Mouse (Mus musculus): ENCODE results near the gene Pam16. TPM values are rescaled to one million over a fixed set of nuclear protein-coding genes. Genes with fewer than 3 reads are reported as not detected.
A peak's percentile ranks its signal among the peaks of the same experiment; 100 is the strongest.
"Not testable (repeated sequence)": the region's sequence is repeated elsewhere in the genome, so short reads cannot be mapped to it uniquely, and the experiment has no call there.

Gene Pam16
- polyA plus RNA-seq, 1 experiment from 2014 or later = 94.8 TPM

- peaks cover 75% of the 10 kb centered on the region for H3K4me1 ChIP-seq
Observed at GRCm38 (mm10) chr16:4594814-4595526, 29.8 kb downstream of the Pam16 start.

GRCm38 (mm10) chr16:4593971-4594813 lies 30.6 kb downstream of the Pam16 start, which contains the start of gene Glis2:
TSS of gene Glis2 (plus strand) at chr16:4594713.
- Histone ChIP-seq H3K9me3 (replicated peaks) (no peaks in the 10 kb centered on the region), H3K4me1 (peaks cover 67% of the 10 kb centered on the region)
- under 1% methylated on average over 41 of the region's 74 CpGs for WGBS

More at GRCm38 (mm10) chr16:4594814-4595526, 29.8 kb downstream of the Pam16 start:
- no peak for DNase-seq (ENCODE audit: low spot score)
- under 1% methylated on average over 44 of the region's 52 CpGs for WGBS
- Histone ChIP-seq H3K27ac (replicated peaks) (peak overlapping the region; percentile 99), H3K4me3 (peak overlapping the region; percentile 77), H3K9me3 (replicated peaks) (no peaks in the 10 kb centered on the region), H3K36me3 (peaks cover 22% of the 10 kb centered on the region), H3K27me3 (ENCODE audit: low read depth, poor library complexity, severe bottlenecking) (no peaks in the 10 kb centered on the region)

GRCm38 (mm10) chr16:4592909-4593875 lies 31.6 kb downstream of the Pam16 start:
- H3K27me3 ChIP-seq (ENCODE audit: low read depth, poor library complexity, severe bottlenecking) = no peaks in the 10 kb centered on the region
- peaks cover 57% of the 10 kb centered on the region for H3K4me1 ChIP-seq
- WGBS = 16% methylated on average over 32 of the region's 32 CpGs
- peak; percentile 59 for DNase-seq (ENCODE audit: low spot score)
- H3K9me3 ChIP-seq (replicated peaks) = no peaks in the 10 kb centered on the region
- H3K27ac ChIP-seq (replicated peaks) = peak overlapping the region; percentile 99
- peak overlapping the region; percentile 77 for H3K4me3 ChIP-seq
- peaks cover 18% of the 10 kb centered on the region for H3K36me3 ChIP-seq

More at GRCm38 (mm10) chr16:4593971-4594813, 30.6 kb downstream of the Pam16 start, which contains the start of gene Glis2:
- Histone ChIP-seq H3K27me3 (ENCODE audit: low read depth, poor library complexity, severe bottlenecking) (no peaks in the 10 kb centered on the region), H3K4me3 (peak within 1 kb of the TSS; percentile 77), H3K27ac (replicated peaks) (peak within 1 kb of the TSS; percentile 99), H3K36me3 (peaks cover 18% of the 10 kb centered on the region)
- DNase-seq (ENCODE audit: low spot score) = peak; percentile 94

GRCm38 (mm10) chr16:4590236-4590635 lies 34.6 kb downstream of the Pam16 start:
- 94% methylated on average over 9 of the region's 9 CpGs for WGBS

GRCm38 (mm10) chr16:4587516-4588210 lies 37.1 kb downstream of the Pam16 start:
- Histone ChIP-seq H3K36me3 (peaks cover 13% of the 10 kb centered on the region), H3K9me3 (replicated peaks) (no peaks in the 10 kb centered on the region), H3K4me1 (peaks cover 33% of the 10 kb centered on the region), H3K27me3 (ENCODE audit: low read depth, poor library complexity, severe bottlenecking) (no peaks in the 10 kb centered on the region), H3K4me3 (0 out of 2 replicates have a peak overlapping the region, but pooled peaks have one; percentile 50), H3K27ac (replicated peaks) (peak overlapping the region; percentile 90)
- 69% methylated on average over 5 of the region's 5 CpGs for WGBS
- DNase-seq (ENCODE audit: low spot score) = no peak

More at GRCm38 (mm10) chr16:4590236-4590635, 34.6 kb downstream of the Pam16 start:
- DNase-seq (ENCODE audit: low spot score) = no peak
- Histone ChIP-seq H3K27me3 (ENCODE audit: low read depth, poor library complexity, severe bottlenecking) (no peaks in the 10 kb centered on the region), H3K9me3 (replicated peaks) (no peaks in the 10 kb centered on the region), H3K4me3 (no peak overlapping the region), H3K36me3 (peaks cover 13% of the 10 kb centered on the region), H3K4me1 (peaks cover 52% of the 10 kb centered on the region), H3K27ac (replicated peaks) (no peak overlapping the region)

- DNase-seq (ENCODE audit: low spot score) = peak; percentile 98
- no peaks in the 10 kb centered on the region for H3K9me3 ChIP-seq (replicated peaks)
- peak overlapping the region; percentile 90 for H3K27ac ChIP-seq (replicated peaks)
- peaks cover 13% of the 10 kb centered on the region for H3K36me3 ChIP-seq
- H3K27me3 ChIP-seq (ENCODE audit: low read depth, poor library complexity, severe bottlenecking) = no peaks in the 10 kb centered on the region
- H3K4me1 ChIP-seq = peaks cover 24% of the 10 kb centered on the region
- H3K4me3 ChIP-seq = peak overlapping the region; percentile 50
- under 1% methylated on average over 43 of the region's 43 CpGs for WGBS
Observed at GRCm38 (mm10) chr16:4586531-4587123, 38.2 kb downstream of the Pam16 start.

- H3K36me3 ChIP-seq = peaks cover 10% of the 10 kb centered on the region
- peak overlapping the region; percentile 50 for H3K4me3 ChIP-seq
- no peaks in the 10 kb centered on the region for H3K9me3 ChIP-seq (replicated peaks)
- H3K27ac ChIP-seq (replicated peaks) = peak overlapping the region; percentile 90
- no peak for DNase-seq (ENCODE audit: low spot score)
- H3K27me3 ChIP-seq (ENCODE audit: low read depth, poor library complexity, severe bottlenecking) = no peaks in the 10 kb centered on the region
- WGBS = 10% methylated on average over 14 of the region's 14 CpGs
- H3K4me1 ChIP-seq = peaks cover 24% of the 10 kb centered on the region
Observed at GRCm38 (mm10) chr16:4585642-4586530, 38.9 kb downstream of the Pam16 start.

- no peak for DNase-seq (ENCODE audit: low spot score)
- Histone ChIP-seq H3K36me3 (no peaks in the 10 kb centered on the region), H3K4me1 (peaks cover 24% of the 10 kb centered on the region), H3K9me3 (replicated peaks) (no peaks in the 10 kb centered on the region), H3K4me3 (no peak overlapping the region), H3K27me3 (ENCODE audit: low read depth, poor library complexity, severe bottlenecking) (no peaks in the 10 kb centered on the region), H3K27ac (replicated peaks) (no peak overlapping the region)
- 77% methylated on average over 5 of the region's 5 CpGs for WGBS
Observed at GRCm38 (mm10) chr16:4584438-4584837, 40.4 kb downstream of the Pam16 start.

GRCm38 (mm10) chr16:4583807-4584206 lies 41.0 kb downstream of the Pam16 start:
- Histone ChIP-seq H3K9me3 (replicated peaks) (no peaks in the 10 kb centered on the region), H3K27me3 (ENCODE audit: low read depth, poor library complexity, severe bottlenecking) (no peaks in the 10 kb centered on the region), H3K4me1 (peaks cover 24% of the 10 kb centered on the region), H3K4me3 (no peak overlapping the region), H3K27ac (replicated peaks) (no peak overlapping the region), H3K36me3 (no peaks in the 10 kb centered on the region)
- WGBS = 79% methylated on average over 3 of the region's 3 CpGs
- no peak for DNase-seq (ENCODE audit: low spot score)

GRCm38 (mm10) chr16:4581179-4581578 lies 43.6 kb downstream of the Pam16 start:
- not testable (repeated sequence) for H3K27ac ChIP-seq (replicated peaks); DNase-seq (ENCODE audit: low spot score); H3K27me3 ChIP-seq (ENCODE audit: low read depth, poor library complexity, severe bottlenecking); H3K4me1 ChIP-seq; H3K4me3 ChIP-seq; H3K9me3 ChIP-seq (replicated peaks); H3K36me3 ChIP-seq
- WGBS = 81% methylated on average over 4 of the region's 4 CpGs
